Mouse (Mus musculus) yolk sac, embryonic 10.5 days (tissue): Measurements from ENCODE around the gene Scg3.
"Not testable (repeated sequence)": the region's sequence is repeated elsewhere in the genome, so short reads cannot be mapped to it uniquely, and the experiment has no call there.

Experiments used
- DNase-seq: peaks from one replicate; pipeline ENCODE4 v3.0.0-alpha.2; 2017; ENCODE audit warnings: low spot score

Gene Scg3

DNA sequence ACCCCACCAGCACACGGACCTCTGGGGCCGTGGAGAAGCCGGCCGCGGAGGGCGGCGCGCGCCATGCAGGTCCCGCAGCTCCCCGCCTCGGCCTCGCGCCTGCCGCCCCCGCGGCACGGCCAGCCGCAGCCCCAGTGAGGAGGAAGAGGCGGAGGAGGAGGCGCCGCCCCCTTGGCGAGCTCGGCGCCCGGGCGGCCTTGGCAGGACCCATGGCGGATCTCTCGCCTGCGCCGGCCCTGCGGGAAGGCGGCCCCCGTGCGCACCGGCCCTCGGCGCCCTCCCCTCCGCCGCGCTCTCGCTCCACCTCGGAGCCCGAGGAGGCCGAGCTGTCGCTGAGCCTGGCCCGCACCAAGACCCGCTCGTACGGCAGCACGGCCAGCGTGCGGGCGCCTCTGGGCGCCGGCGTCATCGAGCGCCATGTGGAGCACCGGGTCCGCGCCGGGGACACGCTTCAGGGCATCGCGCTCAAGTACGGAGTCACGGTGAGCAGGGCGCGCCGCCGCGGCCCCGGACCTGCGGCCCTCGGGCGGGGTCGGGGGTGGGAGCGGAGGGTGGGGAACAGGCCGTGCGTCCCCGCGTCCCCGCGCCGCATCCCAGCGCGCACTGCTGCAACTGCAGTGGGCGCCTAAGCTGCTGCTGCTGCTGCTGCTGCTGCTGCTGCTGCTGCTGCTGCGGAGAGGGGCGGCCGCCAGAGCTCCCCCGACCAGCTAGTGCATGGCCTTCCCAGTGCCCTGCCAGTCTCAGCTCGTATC lies 58.1 kb downstream of the Scg3 start, which contains the start of gene Lysmd2:
TSS of gene Lysmd2 (plus strand) at position 186 of the 752 bp plus-strand sequence.
- peak; percentile 65 for DNase-seq

DNA sequence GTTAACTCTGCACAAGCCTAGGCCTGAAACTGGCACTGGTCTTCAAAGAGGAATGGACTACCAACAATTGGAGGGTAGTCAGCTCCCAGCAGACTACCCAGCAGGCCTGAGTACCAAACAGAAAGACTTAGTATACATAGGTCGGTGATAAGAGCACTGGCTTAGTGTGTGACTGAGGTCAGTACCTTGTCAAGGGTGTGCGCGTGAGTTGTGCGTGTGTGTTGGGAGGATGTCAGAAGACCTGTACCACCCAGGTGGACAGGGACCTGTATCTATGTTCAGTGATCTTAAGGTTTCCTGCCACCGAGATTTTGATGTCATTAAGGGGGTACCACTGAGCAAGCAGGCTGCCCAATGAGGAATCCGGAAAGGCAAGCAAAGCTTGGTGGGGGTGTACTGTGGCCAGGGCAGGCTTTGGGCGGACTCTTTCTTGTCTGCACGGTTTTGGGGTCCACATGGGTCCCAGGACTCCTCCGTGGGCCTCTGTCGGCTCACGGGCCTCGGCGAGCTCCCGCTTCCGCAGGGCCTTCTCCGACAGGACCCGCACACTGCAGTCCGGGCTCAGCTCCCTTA lies 58.8 kb downstream of the Scg3 start:
- no peak for DNase-seq

DNA sequence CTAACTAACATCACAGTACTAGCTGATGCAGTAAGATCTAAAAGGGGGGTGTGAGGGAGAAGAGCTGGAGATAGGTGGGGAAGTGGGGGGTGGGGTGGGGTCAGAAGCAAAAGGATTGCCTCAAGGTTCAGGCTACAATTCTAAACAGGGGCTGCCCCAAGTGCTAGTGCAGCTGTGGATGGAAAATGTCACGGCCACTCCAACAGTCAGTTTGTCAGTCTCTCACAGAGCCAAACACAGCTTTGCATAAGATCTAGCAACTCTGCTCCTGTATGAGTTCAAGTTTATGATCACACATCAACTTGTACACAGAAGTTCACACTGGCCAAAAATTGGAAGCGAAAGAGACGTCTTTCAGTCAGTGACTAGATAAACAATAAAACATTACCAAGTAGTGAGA lies 62.4 kb downstream of the Scg3 start:
- no peak for DNase-seq

DNA sequence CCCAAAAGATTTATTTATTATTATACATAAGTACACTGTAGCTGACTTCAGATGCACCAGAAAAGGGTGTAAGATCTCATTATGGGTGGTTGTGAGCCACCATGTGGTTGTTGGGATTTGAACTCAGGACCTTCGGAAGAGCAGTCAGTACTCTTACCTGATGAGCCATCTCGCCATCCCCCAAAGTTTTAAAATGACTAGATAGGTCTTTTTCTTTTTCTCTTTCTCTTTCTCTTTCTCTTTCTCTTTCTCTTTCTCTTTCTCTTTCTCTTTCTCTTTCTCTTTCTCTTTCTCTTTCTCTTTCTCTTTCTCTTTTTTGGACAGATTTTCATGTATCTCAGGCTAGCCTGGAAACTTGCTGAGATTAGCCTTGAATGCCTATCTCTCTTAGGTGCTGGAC lies 64.1 kb downstream of the Scg3 start:
- not testable (repeated sequence) for DNase-seq

DNA sequence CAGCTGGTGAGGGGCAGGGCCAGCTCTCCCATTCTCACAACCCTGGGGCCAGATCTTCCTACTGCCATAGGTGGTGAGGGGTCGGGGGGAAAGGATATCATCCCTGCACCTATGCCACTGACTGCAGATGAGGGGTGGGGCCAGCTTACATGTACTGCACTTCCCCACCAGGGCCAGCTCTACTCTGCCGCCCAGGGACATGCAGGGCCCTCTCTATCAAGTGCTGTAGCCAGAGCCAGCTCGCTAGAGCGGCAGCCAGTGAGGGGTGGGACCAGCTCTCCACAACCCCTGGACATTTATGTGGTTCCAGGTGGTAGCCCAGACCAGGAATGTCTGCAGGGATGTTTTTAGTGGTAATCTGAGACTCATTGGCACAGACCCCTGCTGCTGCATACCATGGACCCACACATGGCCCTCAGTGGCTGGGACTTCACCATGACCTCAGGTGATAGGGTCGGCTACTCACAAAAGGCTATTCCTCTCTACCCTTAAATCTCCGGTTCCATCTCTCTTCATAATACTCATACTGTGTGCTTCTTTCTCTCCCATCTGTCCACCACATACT lies 64.9 kb downstream of the Scg3 start:
- no peak for DNase-seq

DNA sequence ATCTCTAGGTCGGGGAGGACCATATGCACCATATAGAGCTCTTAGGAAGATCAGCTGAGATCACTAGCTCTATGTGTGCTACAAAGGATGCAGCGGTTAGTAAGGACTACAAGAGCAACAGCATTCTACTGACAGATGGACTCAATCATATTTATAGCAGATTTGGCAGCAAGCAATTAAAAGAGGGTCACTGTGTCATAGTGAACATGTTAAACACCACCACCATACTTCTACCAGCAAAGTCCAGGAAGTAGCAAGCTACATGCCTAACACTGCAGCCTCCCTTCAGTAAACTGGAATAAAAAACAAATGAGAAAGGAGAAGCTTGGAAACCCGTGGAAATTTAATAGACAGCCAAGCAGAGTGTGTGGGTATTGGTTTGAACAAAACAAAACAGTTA lies 67.3 kb downstream of the Scg3 start:
- no peak for DNase-seq

DNA sequence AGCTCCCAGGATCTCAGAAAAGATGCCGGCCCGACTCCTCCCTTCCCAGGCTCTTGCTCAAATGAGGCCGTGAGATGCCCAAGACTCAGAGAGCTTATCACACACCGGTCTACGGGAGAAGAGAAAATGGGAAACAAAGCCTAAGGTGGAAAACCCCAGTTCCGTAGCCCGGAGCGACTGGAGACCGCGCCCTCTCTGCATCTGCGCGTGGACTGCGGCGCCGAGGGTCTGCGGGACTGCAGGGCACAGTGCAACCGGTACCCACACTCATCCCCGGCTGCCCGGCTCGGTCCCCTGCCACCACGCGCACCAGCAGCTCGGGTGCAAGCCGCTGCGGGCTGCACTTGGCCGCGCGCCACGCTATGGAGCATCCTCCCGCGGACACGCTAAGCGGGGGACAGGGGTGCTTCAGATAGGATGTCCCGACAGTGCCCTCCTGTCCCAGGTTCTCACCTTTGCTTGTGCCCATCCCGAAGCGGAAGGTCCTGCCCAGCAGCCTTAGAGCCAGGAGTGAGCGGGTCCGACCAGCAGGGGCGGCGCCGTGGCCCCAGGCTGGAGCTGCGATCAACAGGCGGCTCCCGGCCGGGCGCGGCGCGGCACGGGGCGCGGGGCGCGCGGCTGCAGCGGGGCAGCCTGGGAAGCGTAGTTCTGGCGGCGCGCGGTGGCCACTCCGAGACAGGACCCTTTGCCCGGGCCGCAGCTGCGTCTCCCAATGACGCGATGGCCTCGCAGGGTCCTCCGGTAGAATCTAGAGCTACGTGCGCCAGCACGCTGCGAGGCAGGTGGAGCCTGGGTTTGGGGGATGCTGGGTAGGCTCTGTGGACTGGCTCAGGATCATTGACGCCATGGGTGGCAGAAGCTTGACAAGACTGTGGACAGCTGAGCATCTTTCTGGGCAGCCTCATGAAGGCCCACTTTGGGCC lies 73.0 kb downstream of the Scg3 start, which contains the start of gene Tmod2:
TSS of gene Tmod2 (minus strand) at position 755 of the 923 bp plus-strand sequence.
- DNase-seq = peak; percentile 34

DNA sequence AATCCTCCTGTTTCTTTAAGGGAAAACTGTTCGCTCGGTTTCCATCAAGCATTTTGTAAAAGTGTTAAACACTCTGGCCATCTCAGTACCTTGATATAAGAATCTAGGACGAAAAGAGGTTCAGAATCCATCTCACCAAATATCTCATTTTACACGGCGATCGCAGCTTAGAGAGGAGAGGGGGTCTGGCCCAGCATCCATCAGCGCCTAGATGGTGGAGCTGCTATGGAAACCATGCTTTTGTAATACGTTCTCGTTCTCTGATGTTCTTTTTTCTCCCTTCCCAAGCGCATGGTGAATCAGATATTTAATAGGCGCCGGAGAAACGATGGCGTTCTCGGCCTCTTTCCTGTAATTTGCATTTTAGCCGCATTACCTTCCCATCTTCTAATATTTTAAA lies 73.9 kb downstream of the Scg3 start:
- DNase-seq = no peak

DNA sequence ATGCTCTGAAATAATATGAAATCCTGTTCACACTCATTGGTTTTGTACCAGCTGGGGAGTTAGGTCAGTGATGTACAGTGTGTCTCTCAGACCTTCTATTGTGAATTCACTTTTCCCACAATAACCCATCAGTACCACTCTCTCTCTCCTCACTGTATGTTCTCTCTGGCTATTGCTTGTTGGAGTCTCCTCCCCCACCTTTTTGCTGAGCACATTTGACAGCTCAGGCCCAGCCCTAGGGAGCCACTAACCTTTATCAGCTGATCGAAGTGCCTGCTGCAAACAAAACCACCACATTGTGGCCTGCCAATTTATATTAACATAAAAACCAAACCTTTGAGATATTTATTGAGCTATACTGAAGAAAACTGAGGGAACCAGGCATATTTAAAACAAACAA lies 74.4 kb downstream of the Scg3 start:
- no peak for DNase-seq

DNA sequence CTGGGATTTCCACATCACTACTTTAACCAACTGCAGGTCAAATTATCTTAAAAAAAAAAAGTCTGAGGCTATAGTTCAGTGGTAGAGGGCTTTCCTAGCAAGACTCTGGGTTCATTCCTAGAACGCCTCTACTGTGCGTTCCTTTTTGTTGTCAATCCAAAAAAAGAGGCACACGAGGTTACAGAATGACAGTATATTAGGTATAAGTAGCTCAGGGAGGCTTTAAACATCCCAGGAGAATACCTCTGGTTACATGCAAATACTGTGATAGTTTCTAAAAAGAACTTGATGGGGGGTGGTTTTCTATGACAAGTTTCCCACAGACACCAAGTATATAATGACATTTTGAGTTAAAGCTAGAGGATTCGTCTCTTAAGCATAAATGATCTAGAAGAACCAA lies 76.4 kb downstream of the Scg3 start:
- no peak for DNase-seq

DNA sequence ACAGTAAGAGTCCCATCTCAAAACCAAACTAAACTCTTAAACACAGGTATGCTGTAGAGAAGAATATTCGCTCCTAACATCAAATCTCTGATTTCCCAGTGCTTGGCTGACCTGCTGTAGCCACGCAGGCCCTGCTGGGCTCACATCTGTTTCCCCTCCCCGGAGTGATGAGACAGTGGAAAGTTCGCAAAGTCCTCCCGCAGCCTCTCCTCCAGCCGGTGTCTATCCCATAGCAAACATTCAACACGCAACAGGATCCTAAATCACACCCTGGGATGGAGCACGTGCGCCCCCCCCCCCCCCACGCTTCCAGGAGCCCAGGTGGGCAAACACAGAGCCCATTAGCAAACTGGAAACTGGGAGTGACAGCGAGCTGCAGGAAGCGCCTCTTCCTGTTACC lies 82.3 kb downstream of the Scg3 start:
- DNase-seq = no peak

DNA sequence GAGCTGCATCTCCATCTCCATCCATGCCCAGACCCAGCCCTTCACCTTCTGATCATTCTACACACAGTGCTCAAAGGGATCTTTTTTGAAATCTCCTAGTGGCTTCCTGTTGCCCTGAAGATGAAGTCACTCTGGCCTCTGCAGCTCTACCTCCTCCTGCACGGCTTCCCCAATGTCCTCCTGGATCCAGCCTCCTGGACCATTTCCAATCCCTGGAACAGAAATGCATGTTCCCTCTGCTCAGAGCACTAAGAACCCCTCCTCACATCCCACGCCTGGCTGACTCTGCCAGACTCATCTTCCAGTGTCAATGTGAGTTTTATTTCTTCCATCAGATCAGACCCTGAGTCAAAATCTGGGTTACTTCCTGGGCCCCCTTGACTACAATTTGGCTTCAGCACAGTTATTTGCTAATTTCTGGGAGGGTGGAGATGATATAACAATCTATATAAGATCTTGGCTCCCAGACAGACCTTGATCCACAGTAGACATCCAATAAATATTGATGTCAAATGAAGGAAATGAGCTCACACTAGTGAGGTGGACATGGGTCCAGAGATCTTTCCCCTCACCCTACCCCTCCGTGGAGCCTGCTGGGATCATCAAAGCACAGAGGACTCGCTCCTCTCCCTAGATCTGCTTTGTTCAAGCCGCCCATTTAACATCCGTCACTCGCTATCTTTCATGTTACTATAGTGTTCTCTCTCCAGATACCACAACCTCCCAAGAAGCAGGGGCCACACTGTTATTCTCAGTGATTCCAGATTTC lies 83.5 kb downstream of the Scg3 start:
- DNase-seq = no peak

DNA sequence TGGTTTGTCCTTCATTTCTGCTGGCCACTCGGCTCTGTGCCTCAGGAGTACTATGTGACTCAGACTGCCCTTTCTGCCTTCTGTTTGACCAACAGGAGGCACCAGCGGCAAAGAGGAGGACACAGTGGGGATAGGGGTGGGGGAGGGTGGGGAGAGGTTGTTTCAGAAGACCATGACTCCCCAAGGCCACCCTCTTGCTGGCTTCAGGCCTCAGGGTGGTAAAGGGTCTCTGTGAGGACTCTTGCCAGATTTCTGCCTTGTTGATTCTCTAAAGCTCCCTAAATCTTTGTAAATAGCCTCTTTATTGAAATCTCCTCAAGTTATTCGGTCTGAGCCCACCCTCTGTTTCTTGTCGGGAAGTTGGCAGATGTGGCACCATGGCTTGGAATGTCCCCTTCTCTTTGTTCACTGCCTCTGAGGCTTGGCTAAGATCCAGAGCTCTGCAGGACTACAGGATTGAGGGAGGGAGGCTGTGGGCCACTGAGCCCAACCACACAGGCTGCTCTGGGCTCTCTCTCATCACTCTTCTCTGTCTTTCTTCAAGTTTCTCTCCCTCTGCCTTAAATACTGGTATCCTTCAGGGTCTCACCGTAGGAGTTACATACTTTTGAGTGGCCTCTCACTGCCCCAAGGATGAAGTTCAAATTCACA lies 84.5 kb downstream of the Scg3 start:
- no peak for DNase-seq

DNA sequence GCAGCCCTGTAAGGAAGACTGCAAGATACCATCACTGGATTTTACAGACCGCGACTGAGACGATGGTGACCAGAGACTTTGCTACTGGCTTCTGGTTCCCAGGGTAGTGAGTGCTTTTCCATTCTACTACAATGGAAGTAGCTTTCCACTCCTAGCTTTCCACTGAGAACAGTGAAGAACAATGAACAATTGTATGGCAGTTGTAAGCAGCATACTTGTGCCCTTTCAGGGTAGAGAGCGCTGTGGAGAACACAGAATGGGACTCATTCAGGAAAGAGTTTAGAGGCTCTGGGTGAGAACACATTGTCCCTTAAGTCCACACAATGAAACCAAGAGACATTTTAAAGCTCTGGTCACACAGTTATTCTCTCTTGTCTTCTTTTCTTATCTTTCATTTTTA lies 86.3 kb downstream of the Scg3 start:
- no peak for DNase-seq

DNA sequence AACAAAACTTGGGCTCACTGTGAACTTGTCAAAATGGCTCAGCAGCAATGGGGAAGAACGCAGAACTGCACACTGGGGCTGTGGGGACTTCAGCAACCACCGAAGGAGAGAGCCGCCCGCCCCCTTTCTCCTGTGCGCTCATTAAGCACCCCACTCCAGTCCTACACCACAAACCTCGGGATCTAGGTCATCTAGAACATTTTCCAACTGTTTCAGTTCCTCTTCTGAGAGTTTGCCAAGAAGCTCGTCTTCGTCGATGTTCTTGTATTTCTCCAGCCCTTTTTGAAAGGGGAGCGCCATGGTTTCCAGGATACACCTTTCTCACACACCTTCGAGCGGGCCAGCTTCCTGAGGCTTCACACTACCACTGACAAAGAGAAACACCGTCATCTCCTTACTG lies 86.8 kb downstream of the Scg3 start:
- no peak for DNase-seq

DNA sequence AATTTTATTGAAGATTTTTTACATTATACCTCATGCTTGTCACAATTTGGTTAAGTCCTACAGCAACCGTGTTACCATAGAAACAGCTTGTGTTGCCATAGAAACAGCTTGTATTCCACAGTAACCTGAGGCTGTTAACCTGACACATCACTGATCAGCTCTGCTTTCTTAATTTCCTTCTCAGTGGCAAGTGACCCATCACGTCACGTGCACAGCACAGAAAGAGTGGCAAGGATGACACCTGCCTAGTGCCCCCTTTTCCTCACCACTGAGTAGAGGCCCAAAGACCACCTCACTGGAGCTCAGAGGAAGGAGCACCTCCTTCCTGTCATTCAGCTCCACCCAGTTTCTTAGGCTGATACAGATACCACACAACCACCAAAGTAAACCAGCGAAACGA lies 90.4 kb downstream of the Scg3 start:
- no peak for DNase-seq
